Mouse (Mus musculus) ES-E14 (cell line): ENCODE measurements around the gene Il22ra2.

Experiments
- MAFK ChIP-seq: IDR thresholded peaks from 2 replicates; pipeline ENCODE4 v1.6.1; 2014; ENCODE audit warnings: mild to moderate bottlenecking, low read depth, low read length, inconsistent platforms; ENCODE audit not compliant: insufficient read depth
- ZNF384 ChIP-seq: IDR thresholded peaks from 2 replicates; pipeline ENCODE4 v1.6.1; 2012; ENCODE audit warnings: low read depth, low read length, inconsistent platforms

DNA sequence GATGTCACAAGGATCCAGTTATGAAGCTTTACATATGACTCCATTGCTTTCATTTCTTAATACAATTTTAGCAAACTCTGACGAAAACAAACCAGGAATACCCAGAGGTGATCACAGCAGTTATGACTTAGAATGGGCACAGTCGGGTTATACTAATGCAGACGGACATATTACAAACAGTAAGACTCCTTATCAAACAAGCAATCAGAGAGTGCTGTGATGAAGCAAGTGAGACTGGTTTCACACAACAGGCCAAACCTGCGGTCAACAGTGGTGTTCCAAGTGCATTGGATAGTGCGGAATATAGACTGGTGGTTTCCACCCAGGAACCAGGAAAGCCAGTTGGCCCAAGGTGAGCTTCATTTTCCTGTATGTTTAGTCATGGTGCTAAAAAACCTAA is 17.1 kb downstream of the Il22ra2 start:
- no peak for TF ChIP-seq ZNF384
- TF ChIP-seq MAFK = no peak
